8 mouse cellular contexts compared by ENCODE assay signal in genomic region chr19:46505646-46506371, GRCm38 (mm10). TPM values are rescaled to one million over a fixed set of nuclear protein-coding genes. Genes with fewer than 3 reads are reported as not detected.
DNase-seq lines count a peak whose midpoint lies in the region; ATAC-seq and TF ChIP-seq lines count a peak whose summit lies in the region.

No protein-coding gene starts in this region.

- H3K9ac ChIP-seq in forebrain, postnatal 0 days: 0 out of 2 replicates have a peak overlapping the region, but pooled peaks have one; percentile 25
- peak overlapping the region; percentile 96 for H3K9ac ChIP-seq in liver, postnatal 0 days (replicated peaks)
- peak overlapping the region; percentile 53 for H3K9ac ChIP-seq in stomach, embryonic 16.5 days (ENCODE audit: low read length)

- H3K4me2 ChIP-seq in forebrain, postnatal 0 days (ENCODE audit: low read depth): peak overlapping the region; percentile 93
- peak overlapping the region; percentile 98 for H3K4me2 ChIP-seq in liver, postnatal 0 days (ENCODE audit: low read depth, low read length)
- H3K4me2 ChIP-seq in stomach, embryonic 16.5 days (ENCODE audit: low read depth, low read length): peak overlapping the region; percentile 93

- ATAC-seq in megakaryocyte, adult 5-6 weeks (ENCODE audit: poor library complexity, severe bottlenecking): no peak
- no peak for ATAC-seq in forebrain, postnatal 0 days
- no peak for ATAC-seq in liver, postnatal 0 days
- ATAC-seq in stomach, embryonic 16.5 days (ENCODE audit: insufficient read depth, low FRiP score): no peak

- H3K27me3 ChIP-seq in megakaryocyte, embryonic 14.5 days (replicated peaks): no peaks in the 10 kb centered on the region
- H3K27me3 ChIP-seq in forebrain, postnatal 0 days (ENCODE audit: insufficient read depth, low read length): no peaks in the 10 kb centered on the region
- no peaks in the 10 kb centered on the region for H3K27me3 ChIP-seq in liver, postnatal 0 days (ENCODE audit: insufficient read depth, low read length)
- no peaks in the 10 kb centered on the region for H3K27me3 ChIP-seq in stomach, embryonic 16.5 days (ENCODE audit: control insufficient read depth, insufficient read depth, low read length)

- DNase-seq in forebrain, postnatal 0 days: no peak
- no peak for DNase-seq in liver, postnatal 0 days
- no peak for DNase-seq in layer of hippocampus, postnatal 10 days (ENCODE audit: low spot score in 2 of 2)
- no peak for DNase-seq in layer of hippocampus, adult 11-12 months (ENCODE audit: low spot score)
- DNase-seq in cerebellum, postnatal 36 days: no peak

- peaks cover 84% of the 10 kb centered on the region for H3K36me3 ChIP-seq in megakaryocyte, embryonic 14.5 days (replicated peaks; ENCODE audit: low read length)
- H3K36me3 ChIP-seq in forebrain, postnatal 0 days (ENCODE audit: insufficient read depth): peaks cover 18% of the 10 kb centered on the region; the same call in 1 of the 2 replicates
- H3K36me3 ChIP-seq in liver, postnatal 0 days (replicated peaks; ENCODE audit: insufficient read depth, low read length): peaks cover 41% of the 10 kb centered on the region
- H3K36me3 ChIP-seq in stomach, embryonic 16.5 days (ENCODE audit: control insufficient read depth, insufficient read depth, low read length): no peaks in the 10 kb centered on the region

- peak overlapping the region; percentile 90 for H3K4me3 ChIP-seq in megakaryocyte, embryonic 14.5 days (replicated peaks)
- H3K4me3 ChIP-seq in forebrain, postnatal 0 days (ENCODE audit: low read depth, low read length): 0 out of 2 replicates have a peak overlapping the region, but pooled peaks have one; percentile 9
- peak overlapping the region; percentile 94 for H3K4me3 ChIP-seq in liver, postnatal 0 days (ENCODE audit: low read depth, low read length)
- H3K4me3 ChIP-seq in stomach, embryonic 16.5 days (replicated peaks; ENCODE audit: low read length): peak overlapping the region; percentile 94

- TF ChIP-seq EP300 in liver, postnatal 0 days (IDR thresholded peaks at IDR 0.05; ENCODE audit: low read depth): no peak

- H3K4me1 ChIP-seq in megakaryocyte, embryonic 14.5 days: peaks cover 65% of the 10 kb centered on the region
- H3K4me1 ChIP-seq in forebrain, postnatal 0 days (ENCODE audit: insufficient read depth): peaks cover 41% of the 10 kb centered on the region
- H3K4me1 ChIP-seq in liver, postnatal 0 days (ENCODE audit: insufficient read depth): peaks cover 69% of the 10 kb centered on the region
- peaks cover 63% of the 10 kb centered on the region for H3K4me1 ChIP-seq in stomach, embryonic 16.5 days (ENCODE audit: control insufficient read depth, insufficient read depth, low read length)

- no peak for TF ChIP-seq CTCF in forebrain, postnatal 0 days (IDR thresholded peaks at IDR 0.05; ENCODE audit: low read depth)
- no peak for TF ChIP-seq CTCF in liver, postnatal 0 days (IDR thresholded peaks at IDR 0.05; ENCODE audit: low read depth)

- H3K27ac ChIP-seq in forebrain, postnatal 0 days (ENCODE audit: low read depth, low read length): no peak overlapping the region
- peak overlapping the region; percentile 99 for H3K27ac ChIP-seq in liver, postnatal 0 days (ENCODE audit: low read depth)
- H3K27ac ChIP-seq in stomach, embryonic 16.5 days (ENCODE audit: low read length): peak overlapping the region; percentile 100

- no peaks in the 10 kb centered on the region for H3K9me3 ChIP-seq in megakaryocyte, embryonic 14.5 days
- no peaks in the 10 kb centered on the region for H3K9me3 ChIP-seq in forebrain, postnatal 0 days (ENCODE audit: low read length)
- H3K9me3 ChIP-seq in liver, postnatal 0 days (ENCODE audit: low read length): no peaks in the 10 kb centered on the region
- no peaks in the 10 kb centered on the region for H3K9me3 ChIP-seq in stomach, embryonic 16.5 days (replicated peaks; ENCODE audit: control insufficient read depth, low read length)

- WGBS in forebrain, postnatal 0 days: 70% methylated on average over 8 of the region's 8 CpGs
- WGBS in liver, postnatal 0 days (ENCODE audit: insufficient replicate concordance): 49% methylated on average over 8 of the region's 8 CpGs
- WGBS in stomach, embryonic 16.5 days: 66% methylated on average over 8 of the region's 8 CpGs

RNA-seq across cellular contexts. Expression of gene Trim8, which starts 4.3 kb away (rescaled TPM):
- 207 and 435 TPM in 2 replicates for polyA plus RNA-seq in megakaryocyte, embryonic 14.5 days (2012; ENCODE audit: insufficient read depth, low replicate concordance)
- total RNA-seq in megakaryocyte, adult 5-6 weeks (2015): 14.1 and 18.2 TPM in 2 replicates
- 18.0 and 20.1 TPM in 2 replicates for total RNA-seq in megakaryocyte, adult 5-6 weeks (2017)
- 68.6 and 76.5 TPM in 2 replicates for total RNA-seq in forebrain, postnatal 0 days (2014; rRNA removed)
- polyA plus RNA-seq in forebrain, postnatal 0 days (2015; fragmentation: Nextera tagmentation; extraction: Ambion mirVana): 25.9 and 28.2 TPM in 2 replicates
- 7.9 and 9.8 TPM in 2 replicates for polyA plus RNA-seq in liver, postnatal 0 days (2015; fragmentation: Nextera tagmentation; extraction: Ambion mirVana)
- polyA plus RNA-seq in stomach, embryonic 16.5 days (2015; fragmentation: Nextera tagmentation; extraction: Ambion mirVana): 11.8 and 16.2 TPM in 2 replicates
- total RNA-seq in layer of hippocampus, postnatal 10 days (2021): 100 to 1,000 TPM; 108 to 111 TPM

Comparison
In these comparisons a context has a peak if more than half of its experiments do, and no peak if none do; other contexts are left out.
1. H3K4me3 ChIP-seq: peak in every context shown above with its lines; median percentile 94 in liver, postnatal 0 days; 94 in stomach, embryonic 16.5 days; 90 in megakaryocyte, embryonic 14.5 days; 9 in forebrain, postnatal 0 days.
2. H3K9ac ChIP-seq: peak in every context shown above with its lines; median percentile 96 in liver, postnatal 0 days; 53 in stomach, embryonic 16.5 days; 25 in forebrain, postnatal 0 days.